Mouse (Mus musculus) right cerebral cortex, postnatal 14 days (tissue): ENCODE measurements at regions not wholly inside any gene's neighbourhood (a gene's known extent, or its start where the extent isn't known, plus 50 kb on each side); places are given as distances from the start of the nearest gene placed in this dataset.

Experiments used
- DNase-seq: peaks from one replicate; pipeline ENCODE4 v3.0.0; 2022

- no peak for DNase-seq
Measured at GRCm38 (mm10) chrX:147616374-147616773, 62.5 kb upstream of the Lrch2 start.

- DNase-seq: peak; percentile 30
Measured at GRCm38 (mm10) chrX:147608660-147609059, 54.8 kb upstream of the Lrch2 start.
